Mouse (Mus musculus) bone marrow, adult 2 months (tissue): ENCODE measurements around the gene Vgll4. TPM values are rescaled to one million over a fixed set of nuclear protein-coding genes. Genes with fewer than 3 reads are reported as not detected.

Source experiments
- H3K27ac ChIP-seq: fragments of 200-500 bp; 2 replicates; pipeline ENCODE4 v1.5.1; 2012; ENCODE audit warnings: low read depth, mild to moderate bottlenecking, control low read depth, inconsistent platforms, low read length; ENCODE audit not compliant: control insufficient read depth, poor library complexity, insufficient read depth
- H3K4me1 ChIP-seq: fragments of 200-500 bp; 2 replicates; pipeline ENCODE4 v1.6.1; 2011; ENCODE audit warnings: low read length; ENCODE audit not compliant: control insufficient read depth, insufficient read depth
- H3K4me3 ChIP-seq: fragments of 200-500 bp; replicated peaks from 2 replicates; pipeline ENCODE3; 2011; ENCODE audit warnings: mild to moderate bottlenecking, low read depth, low read length, control low read depth; ENCODE audit not compliant: control insufficient read depth
- CTCF ChIP-seq: fragments of 200-500 bp; IDR thresholded peaks from 2 replicates; pipeline ENCODE4 v1.5.1; 2011; ENCODE audit warnings: low read length, control low read depth; ENCODE audit not compliant: control insufficient read depth, insufficient read depth
- POLR2A ChIP-seq: fragments of 200-500 bp; IDR thresholded peaks from 2 replicates; pipeline ENCODE4 v1.6.1; 2011; ENCODE audit warnings: low read depth, mild to moderate bottlenecking, control low read depth, low read length, borderline replicate concordance; ENCODE audit not compliant: control insufficient read depth
- WGBS: fragments of 180-500 bp; shearing (Covaris S2); methylation state at CpG from one replicate; pipeline ENCODE4 v1.1.7; 2018; 5-methylcytosine and 5-hydroxymethylcytosine counted together
- polyA plus RNA-seq: library from polyadenylated mRNA; stranded (reverse); fragments of >200 nt; gene quantifications from 2 replicates; pipeline ENCODE4 v1.2.4, GENCODE M21; 2011; ENCODE audit warnings: low replicate concordance; ENCODE audit not compliant: missing spikeins, insufficient read depth, insufficient read length

Vgll4 gene
- polyA plus RNA-seq, 1 experiment: 9.9 TPM

DNA sequence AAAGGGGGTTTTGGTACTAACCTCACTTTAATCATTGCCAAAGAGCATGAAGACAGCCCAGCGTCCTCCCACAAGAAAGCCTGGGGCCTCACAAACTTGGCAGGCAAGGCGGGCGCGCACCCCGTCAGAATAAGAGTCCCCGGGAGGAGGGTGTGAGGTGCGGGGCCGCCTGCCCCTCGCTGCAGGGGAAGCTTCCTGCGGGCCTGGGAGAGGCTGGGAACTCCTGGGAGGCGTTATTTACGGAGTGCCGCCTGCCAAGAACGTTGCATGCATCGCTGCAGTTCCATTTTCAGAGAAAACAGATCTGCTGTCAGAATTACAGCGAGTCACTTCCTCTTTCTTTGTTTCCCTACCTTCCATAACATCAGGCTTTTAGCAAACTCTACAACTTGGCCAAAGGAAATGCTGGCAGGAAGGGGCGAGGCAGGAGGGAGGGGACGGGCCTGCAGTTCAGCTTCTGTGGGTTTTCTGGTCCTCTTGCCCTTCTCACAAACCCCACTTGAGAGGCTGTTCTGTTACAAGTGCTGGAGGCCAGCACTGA is 94.7 kb downstream of the Vgll4 start:
- peak overlapping the region; percentile 95 for H3K27ac ChIP-seq
- H3K4me1 ChIP-seq: peaks cover 5% of the 10 kb centered on the region; the same call in 1 of the 2 replicates
- peak overlapping the region; percentile 80 for H3K4me3 ChIP-seq
- TF ChIP-seq CTCF (no peak), POLR2A (no peak)
- WGBS: under 1% methylated on average over 18 of the region's 18 CpGs

DNA sequence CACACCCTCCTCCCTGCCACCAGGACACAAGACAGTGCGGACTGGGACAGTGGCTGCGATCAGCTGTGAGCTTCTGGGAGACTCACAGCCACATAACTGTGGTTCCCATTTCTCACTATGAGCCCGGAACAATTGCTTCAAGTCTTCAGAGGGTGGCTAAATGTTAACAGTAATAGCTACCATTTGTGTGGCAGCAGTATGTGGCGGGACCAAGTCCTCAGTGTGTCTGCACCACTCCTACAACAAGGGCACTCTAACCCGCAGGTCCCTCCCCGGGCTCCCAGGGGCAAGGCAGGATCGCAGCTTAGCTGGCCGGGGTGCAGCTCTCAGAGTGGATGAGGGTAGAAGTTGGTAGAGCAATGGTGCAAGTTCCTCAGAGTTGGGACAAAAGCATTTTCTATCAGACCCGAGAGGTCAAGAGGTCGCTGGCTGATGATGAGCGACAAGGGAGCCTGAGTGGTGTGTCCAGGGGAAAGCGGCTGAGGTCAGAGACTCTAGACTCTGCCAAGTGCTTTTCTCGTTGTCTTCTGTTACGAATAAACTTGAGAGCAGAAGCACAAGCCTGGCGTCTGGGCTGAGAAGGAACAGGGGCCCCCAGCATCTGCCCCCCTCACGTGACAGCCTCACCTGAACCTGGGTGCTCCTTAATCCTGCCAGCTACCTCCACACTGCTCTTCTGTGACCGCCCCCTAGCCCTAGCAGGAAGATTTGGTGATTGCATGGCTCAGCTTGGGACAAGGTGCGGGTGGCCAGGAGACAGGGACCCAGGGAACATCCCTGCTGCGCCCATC is 95.5 kb downstream of the Vgll4 start:
- Histone ChIP-seq H3K27ac (peak overlapping the region; percentile 95), H3K4me3 (peak overlapping the region; percentile 80), H3K4me1 (peaks cover 5% of the 10 kb centered on the region; the same call in 1 of the 2 replicates)
- WGBS: 1% methylated on average over 19 of the region's 19 CpGs
- no peak for TF ChIP-seq CTCF
- TF ChIP-seq POLR2A: peak; percentile 35; the same call in 1 of the 2 replicates

DNA sequence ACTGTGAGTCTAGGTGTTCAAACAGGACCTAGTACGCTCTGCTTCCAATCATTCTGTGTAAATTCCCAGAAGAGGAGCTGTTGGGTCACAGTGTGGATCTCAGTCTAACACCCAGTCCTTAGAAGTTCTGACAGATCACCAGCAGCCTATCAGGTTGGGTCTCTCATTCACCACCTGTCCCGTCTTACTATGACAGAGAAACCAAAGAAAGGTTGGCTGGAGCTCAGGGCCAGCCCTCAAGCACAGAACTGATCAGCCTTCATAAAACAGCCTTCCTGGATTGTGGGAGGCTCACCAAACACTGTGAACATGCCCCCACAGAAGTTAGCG is 96.0 kb downstream of the Vgll4 start:
- Histone ChIP-seq H3K4me3 (peak overlapping the region; percentile 80), H3K27ac (peak overlapping the region; percentile 95), H3K4me1 (peaks cover 5% of the 10 kb centered on the region; the same call in 1 of the 2 replicates)
- WGBS: 29% methylated on average over 3 of the region's 3 CpGs
- no peak for TF ChIP-seq POLR2A

DNA sequence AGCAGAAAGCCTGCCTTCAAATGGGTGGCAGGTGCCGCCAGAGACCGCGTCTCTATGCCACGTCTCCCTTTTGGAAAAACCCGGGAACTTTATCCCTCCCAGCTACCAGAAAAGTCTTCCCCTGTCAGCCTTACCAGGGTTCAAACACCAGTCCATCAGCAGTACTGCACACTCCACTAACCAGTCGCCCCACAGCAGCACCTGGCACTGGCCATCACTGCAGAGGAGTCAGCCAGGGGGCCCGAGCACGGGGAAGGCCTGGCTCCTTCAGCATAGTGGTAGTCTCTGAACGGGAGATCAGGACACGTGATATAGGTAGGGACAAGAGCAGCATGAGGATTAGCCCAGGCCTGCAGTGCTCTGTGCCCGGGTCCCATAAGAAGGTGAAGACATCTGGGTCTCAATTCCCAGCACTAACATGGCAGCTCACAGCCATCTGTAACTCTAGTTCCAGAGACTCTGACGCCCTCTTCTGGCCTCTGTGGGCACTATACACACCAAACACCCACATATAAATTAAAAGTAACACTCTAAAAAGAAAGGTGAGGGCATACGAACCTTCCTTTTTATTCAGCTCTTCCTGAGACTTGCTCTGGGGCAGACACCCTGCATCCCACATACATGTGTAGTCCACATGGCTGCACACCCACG is 98.7 kb downstream of the Vgll4 start:
- TF ChIP-seq POLR2A (no peak), CTCF (no peak)
- Histone ChIP-seq H3K4me1 (peaks cover 5% of the 10 kb centered on the region; the same call in 1 of the 2 replicates), H3K4me3 (no peak overlapping the region), H3K27ac (no peak overlapping the region)
- 86% methylated on average over 14 of the region's 14 CpGs for WGBS

DNA sequence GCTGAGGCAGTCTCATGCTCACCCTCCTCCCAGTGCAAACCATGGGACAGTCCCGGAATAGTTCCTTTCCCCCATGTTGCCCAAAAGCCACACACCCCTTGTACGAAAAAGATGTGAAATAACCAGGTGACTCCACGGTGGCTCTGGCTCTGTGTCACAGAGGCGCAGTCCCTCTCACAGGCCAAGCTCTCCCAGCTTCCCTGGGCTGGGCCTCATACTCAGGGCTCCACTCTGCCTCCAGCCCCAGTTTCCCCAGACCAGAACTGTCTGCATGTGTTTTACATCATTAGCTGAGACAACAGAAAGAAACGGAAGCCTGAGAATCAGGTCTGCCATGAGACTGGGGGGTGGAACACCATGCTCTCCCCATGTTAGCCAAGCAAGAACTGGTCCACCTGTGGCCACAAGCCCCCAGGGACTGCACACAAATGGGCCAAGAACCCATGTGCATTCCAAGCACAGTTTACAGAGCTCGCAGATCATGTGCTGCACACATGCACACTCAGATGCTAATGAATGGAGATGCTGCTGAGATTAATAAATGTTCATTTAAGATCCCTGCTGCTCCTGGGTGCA is 100.2 kb downstream of the Vgll4 start:
- TF ChIP-seq POLR2A (no peak), CTCF (no peak)
- no peak overlapping the region for H3K4me3 ChIP-seq
- 75% methylated on average over 6 of the region's 6 CpGs for WGBS
- peaks cover 5% of the 10 kb centered on the region; the same call in 1 of the 2 replicates for H3K4me1 ChIP-seq
- H3K27ac ChIP-seq: no peak overlapping the region

DNA sequence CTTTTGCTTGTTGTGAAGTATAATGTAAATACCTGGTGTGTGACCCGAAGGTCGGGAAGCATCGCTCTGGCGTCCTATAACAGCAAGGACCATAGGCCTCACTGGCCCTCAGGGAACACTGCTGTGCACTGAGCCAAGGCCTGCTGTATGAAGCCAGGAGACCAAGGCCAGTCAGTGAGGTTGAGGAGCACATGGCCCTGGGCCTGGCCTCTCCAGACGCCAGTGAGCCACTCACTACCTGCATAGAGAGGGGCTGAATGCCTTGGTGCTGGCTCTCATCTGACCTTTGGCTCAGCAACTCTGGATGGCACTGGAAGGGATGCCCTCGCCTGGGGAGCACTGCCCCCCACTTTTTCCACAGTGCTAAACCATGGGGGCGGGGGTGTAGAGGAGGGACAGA is 101.1 kb downstream of the Vgll4 start:
- no peak overlapping the region for H3K4me3 ChIP-seq
- no peak overlapping the region for H3K27ac ChIP-seq
- WGBS: 84% methylated on average over 7 of the region's 7 CpGs
- no peak for TF ChIP-seq POLR2A
- TF ChIP-seq CTCF: no peak
- H3K4me1 ChIP-seq: peaks cover 5% of the 10 kb centered on the region; the same call in 1 of the 2 replicates

DNA sequence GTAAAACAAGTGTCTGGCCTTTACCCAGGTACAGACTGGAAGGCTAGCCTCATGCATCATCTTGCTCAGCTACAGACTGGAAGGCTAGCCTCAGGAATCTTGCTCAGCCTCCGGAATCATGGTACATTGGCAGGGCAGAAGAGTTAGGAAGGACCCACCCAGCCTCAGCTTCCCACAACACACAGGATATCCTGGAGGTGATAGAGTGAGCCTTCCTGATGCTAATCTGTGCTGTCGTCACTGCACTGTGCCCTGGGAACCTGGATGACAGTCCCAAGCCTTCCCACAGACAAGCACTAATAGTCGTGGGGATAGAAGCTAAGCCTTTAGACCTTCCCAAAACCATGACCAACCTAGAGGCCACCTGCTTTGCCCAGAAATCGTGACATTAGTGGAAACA is 103.2 kb downstream of the Vgll4 start:
- no peak for TF ChIP-seq CTCF
- TF ChIP-seq POLR2A: no peak
- Histone ChIP-seq H3K4me3 (no peak overlapping the region), H3K27ac (no peak overlapping the region), H3K4me1 (no peaks in the 10 kb centered on the region; the same call in 1 of the 2 replicates)
- WGBS: 60% methylated on average over 4 of the region's 4 CpGs

DNA sequence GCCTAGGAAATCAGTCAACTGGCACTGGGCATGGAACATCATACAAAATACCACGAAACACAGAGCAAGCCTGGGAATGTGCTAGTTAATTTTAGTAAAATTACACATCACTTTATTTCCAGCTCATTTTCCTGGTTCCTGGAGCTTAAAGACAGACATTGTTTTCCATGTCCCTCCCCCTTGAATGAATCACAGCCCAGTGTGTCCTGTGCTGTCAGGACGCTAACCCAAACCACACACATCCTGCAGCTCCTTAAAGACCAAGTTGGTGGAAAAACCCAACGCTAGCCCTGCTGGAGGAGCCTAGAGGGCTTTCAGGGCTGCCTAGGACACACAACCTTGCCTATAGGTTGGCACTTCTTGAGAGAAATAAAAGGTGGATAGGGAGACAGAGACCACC is 103.7 kb downstream of the Vgll4 start:
- no peaks in the 10 kb centered on the region; the same call in 1 of the 2 replicates for H3K4me1 ChIP-seq
- TF ChIP-seq POLR2A (no peak), CTCF (no peak)
- no peak overlapping the region for H3K4me3 ChIP-seq
- WGBS: 51% methylated on average over 3 of the region's 3 CpGs
- no peak overlapping the region for H3K27ac ChIP-seq
